Mouse (Mus musculus) C2C12 (cell line): ENCODE measurements around the gene Sult2b1.

Experiments used
- CEBPB ChIP-seq: IDR thresholded peaks from one replicate; pipeline ENCODE4 v1.6.1; 2011; ENCODE audit warnings: low read depth, mild to moderate bottlenecking, control low read depth, moderate library complexity
- CTCF ChIP-seq: IDR thresholded peaks from one replicate; pipeline ENCODE4 v1.5.1; 2011; ENCODE audit not compliant: control insufficient read depth, insufficient read depth, insufficient read length
- MAX ChIP-seq: IDR thresholded peaks from one replicate; pipeline ENCODE4 v1.6.1; 2011; ENCODE audit warnings: mild to moderate bottlenecking, control low read depth
- MYOD1 ChIP-seq: IDR thresholded peaks from one replicate; pipeline ENCODE4 v1.6.1; 2011; ENCODE audit warnings: low read depth; ENCODE audit not compliant: control insufficient read depth, insufficient read length
- USF1 ChIP-seq: IDR thresholded peaks from one replicate; pipeline ENCODE4 v1.6.1; 2011; ENCODE audit warnings: low read depth, mild to moderate bottlenecking, control low read depth, moderate library complexity

DNA sequence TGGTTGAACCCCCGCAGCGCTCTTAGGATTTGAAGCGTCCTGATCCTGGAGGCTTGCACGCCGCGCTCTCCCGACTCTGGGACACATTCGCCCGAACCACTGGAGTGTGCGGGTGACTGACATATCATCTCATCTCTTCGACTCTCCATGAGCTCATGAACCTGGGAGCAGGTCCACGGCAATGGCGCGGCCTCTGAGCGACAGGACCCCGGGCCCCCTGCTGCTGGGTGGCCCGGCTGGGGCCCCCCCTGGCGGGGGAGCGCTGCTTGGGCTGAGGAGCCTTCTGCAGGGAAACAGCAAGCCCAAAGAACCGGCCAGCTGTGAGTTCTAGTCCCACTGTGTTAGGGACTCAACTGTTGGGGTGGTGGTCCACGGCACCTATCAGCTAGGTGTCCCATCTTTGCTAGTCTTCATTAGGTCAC lies 79.0 kb downstream of the Sult2b1 start:
- TF ChIP-seq CTCF (no peak), MAX (no peak), USF1 (no peak), CEBPB (no peak), MYOD1 (no peak)
